Mouse (Mus musculus) MEL (cell line): Measurements from ENCODE around the gene Olfr773. TPM values are rescaled to one million over a fixed set of nuclear protein-coding genes. Genes with fewer than 3 reads are reported as not detected.
"Not testable (repeated sequence)": the region's sequence is repeated elsewhere in the genome, so short reads cannot be mapped to it uniquely, and the experiment has no call there.

Experiments used
- DNase-seq: peaks from one replicate; pipeline ENCODE4 v3.0.0; 2011; ENCODE audit warnings: low read depth, low spot score
- H3K27ac ChIP-seq: 2 replicates; pipeline ENCODE4 v1.5.1; 2012; ENCODE audit warnings: low read depth, mild to moderate bottlenecking, control low read depth, low read length, moderate library complexity; ENCODE audit not compliant: control insufficient read depth
- H3K27me3 ChIP-seq, 2 experiments: fragments of 150-350 bp in 1 of 2; sonication (generic) in 1 of 2; 2 replicates each; pipeline ENCODE4 v1.6.1; 2012; ENCODE audit warnings: low read length in 2 of 2, mild to moderate bottlenecking in 2 of 2, improper control_type of control experiment in 1 of 2, moderate library complexity in 1 of 2; ENCODE audit not compliant: insufficient read depth in 2 of 2, control insufficient read depth in 1 of 2
- H3K36me3 ChIP-seq, 2 experiments: 2 replicates each; pipeline ENCODE4 v1.6.1; 2012 to 2014; ENCODE audit warnings: low read length in 2 of 2, improper control_type of control experiment in 1 of 2, inconsistent platforms in 1 of 2, mild to moderate bottlenecking in 1 of 2; ENCODE audit not compliant: insufficient read depth in 2 of 2, control insufficient read depth in 1 of 2
- H3K4me1 ChIP-seq, 2 experiments: fragments of 150-350 bp in 1 of 2; sonication (generic) in 1 of 2; 2 replicates each; pipeline ENCODE4 v1.6.1; 2012; ENCODE audit warnings: low read length in 2 of 2, improper control_type of control experiment in 1 of 2, mild to moderate bottlenecking in 1 of 2; ENCODE audit not compliant: insufficient read depth in 2 of 2, control insufficient read depth in 1 of 2
- H3K4me3 ChIP-seq, 2 experiments: fragments of 150-350 bp in 1 of 2; sonication (generic) in 1 of 2; 2 replicates each; pipeline ENCODE4 v1.5.1; 2012; ENCODE audit warnings: low read depth in 2 of 2, low read length in 2 of 2, mild to moderate bottlenecking in 2 of 2, moderate library complexity in 2 of 2, control low read depth in 1 of 2, improper control_type of control experiment in 1 of 2; ENCODE audit not compliant: control insufficient read depth in 1 of 2, insufficient read depth in 1 of 2
- H3K79me2 ChIP-seq: 2 replicates; pipeline ENCODE4 v1.6.1; 2012; ENCODE audit warnings: mild to moderate bottlenecking, low read length, moderate library complexity; ENCODE audit not compliant: control insufficient read depth, poor library complexity, insufficient read depth
- H3K9ac ChIP-seq: 2 replicates; pipeline ENCODE4 v1.6.1; 2012; ENCODE audit warnings: low read depth, mild to moderate bottlenecking, control low read depth, low read length, moderate library complexity; ENCODE audit not compliant: control insufficient read depth, poor library complexity, severe bottlenecking
- H3K9me3 ChIP-seq: fragments of 150-350 bp; sonication (generic); replicated peaks from 2 replicates; pipeline ENCODE4 v1.6.1; 2012; ENCODE audit warnings: mild to moderate bottlenecking, low read length, improper control_type of control experiment, moderate library complexity; ENCODE audit not compliant: insufficient read depth
- BHLHE40 ChIP-seq: IDR thresholded peaks from 2 replicates; pipeline ENCODE4 v1.6.1; 2012; ENCODE audit warnings: low read depth, mild to moderate bottlenecking, inconsistent platforms, low read length, improper control_type of control experiment, borderline replicate concordance
- EP300 ChIP-seq, 2 experiments: IDR thresholded peaks; 2 replicates each; pipeline ENCODE4 v1.6.1; 2011; ENCODE audit warnings: improper control_type of control experiment in 2 of 2, low read length in 2 of 2, low read depth in 1 of 2, mild to moderate bottlenecking in 1 of 2
- ETS1 ChIP-seq: IDR thresholded peaks from 2 replicates; pipeline ENCODE4 v1.6.1; 2012; ENCODE audit warnings: low read depth, mild to moderate bottlenecking, inconsistent platforms, low read length, improper control_type of control experiment, moderate library complexity
- KAT2A ChIP-seq: conservative IDR thresholded peaks from 2 replicates; pipeline ENCODE4 v1.6.1; 2012; ENCODE audit warnings: low read depth, low read length, improper control_type of control experiment, inconsistent platforms
- NELFE ChIP-seq: IDR thresholded peaks from 2 replicates; pipeline ENCODE4 v1.6.1; 2011; ENCODE audit warnings: low read depth, low read length, improper control_type of control experiment
- POLR2AphosphoS5 ChIP-seq: IDR thresholded peaks from 2 replicates; pipeline ENCODE4 v1.6.1; 2012; ENCODE audit warnings: low read depth, borderline replicate concordance, mild to moderate bottlenecking, inconsistent platforms, low read length, moderate library complexity, mixed read lengths
- TBP ChIP-seq: IDR thresholded peaks from 2 replicates; pipeline ENCODE4 v1.8.0; 2011; ENCODE audit warnings: low read depth, low read length, improper control_type of control experiment
- USF1 ChIP-seq: IDR thresholded peaks from 2 replicates; pipeline ENCODE4 v1.6.1; 2014; ENCODE audit warnings: low read depth, mild to moderate bottlenecking, inconsistent platforms, low read length, improper control_type of control experiment, moderate library complexity
- USF2 ChIP-seq, 2 experiments: IDR thresholded peaks; 2 replicates each; pipeline ENCODE4 v1.6.1; 2011 to 2012; ENCODE audit warnings: improper control_type of control experiment in 2 of 2, low read length in 2 of 2, borderline replicate concordance in 1 of 2, inconsistent platforms in 1 of 2, low read depth in 1 of 2, mild to moderate bottlenecking in 1 of 2; ENCODE audit not compliant: insufficient read depth in 1 of 2
- polyA plus RNA-seq, 2 experiments: library from polyadenylated mRNA; stranded (reverse) in 1 of 2; unstranded in 1 of 2; fragments of >175 nt in 1 of 2; fragments of >200 nt in 1 of 2; gene quantifications; 2 replicates each; pipeline versions ENCODE4 v1.2.1 to v1.2.4; 2012; ENCODE audit warnings: low replicate concordance in 2 of 2, low read depth in 1 of 2; ENCODE audit not compliant: insufficient read length in 2 of 2, insufficient read depth in 1 of 2, missing spikeins in 1 of 2
- total RNA-seq: library from RNA; depleted of rRNA; stranded (reverse); fragments of 300-350 nt; gene quantifications from 2 replicates; pipeline ENCODE4 v1.2.3, GENCODE M21; 2012; rRNA removed

Gene Olfr773
- total RNA-seq = not detected in 2 replicates
- polyA plus RNA-seq = not detected

GRCm38 (mm10) chr10:129187319-129187718 is at the start of gene Olfr773:
Olfr773 (minus strand) TSS chr10:129187419.
- H3K4me1 ChIP-seq, H3K27ac ChIP-seq, DNase-seq, H3K9me3 ChIP-seq, H3K4me3 ChIP-seq, H3K27me3 ChIP-seq, H3K9ac ChIP-seq, H3K36me3 ChIP-seq, H3K79me2 ChIP-seq: not testable (repeated sequence)

- Histone ChIP-seq H3K9ac (no peak within 1 kb of the TSS), H3K4me3 (no peak within 1 kb of the TSS), H3K27me3 (no peaks in the 10 kb centered on the region), H3K27ac (no peak within 1 kb of the TSS), H3K36me3 (no peaks in the 10 kb centered on the region), H3K4me1 (no peaks in the 10 kb centered on the region), H3K9me3 (no peaks in the 10 kb centered on the region), H3K79me2 (no peaks in the 10 kb centered on the region)
- TF ChIP-seq BHLHE40 (no peak), EP300 (IDR thresholded peaks at IDR 0.05; ENCODE audit: low read depth in 1 of 2, low read length in 2 of 2) (no peak), ETS1 (no peak), KAT2A (no peak), POLR2AphosphoS5 (no peak)
- DNase-seq = no peak
These were observed 48.7 kb upstream of the Olfr773 start, which contains the start of gene Olfr774 for GRCm38 (mm10) chr10:129235904-129236303. Olfr774 (plus strand) TSS chr10:129236204.

GRCm38 (mm10) chr10:129230737-129231136 is 43.5 kb upstream of the Olfr773 start:
- Histone ChIP-seq H3K9ac (no peak overlapping the region), H3K27ac (no peak overlapping the region), H3K4me3 (no peak overlapping the region), H3K27me3 (no peaks in the 10 kb centered on the region), H3K4me1 (no peaks in the 10 kb centered on the region), H3K9me3 (no peaks in the 10 kb centered on the region), H3K36me3 (no peaks in the 10 kb centered on the region), H3K79me2 (no peaks in the 10 kb centered on the region)
- no peak for TF ChIP-seq TBP
- TF ChIP-seq USF2 (IDR thresholded peaks at IDR 0.05; ENCODE audit: borderline replicate concordance in 1 of 2, insufficient read depth in 1 of 2, low read depth in 1 of 2, low read length in 2 of 2) = no peak
- no peak for TF ChIP-seq NELFE
- TF ChIP-seq USF1 = no peak
- DNase-seq = no peak

- H3K79me2 ChIP-seq, H3K4me3 ChIP-seq, H3K27me3 ChIP-seq, H3K4me1 ChIP-seq, DNase-seq, H3K9me3 ChIP-seq, H3K9ac ChIP-seq, H3K27ac ChIP-seq, H3K36me3 ChIP-seq: not testable (repeated sequence)
These were observed 9.4 kb downstream of the Olfr773 start, which contains the start of gene Olfr772 for GRCm38 (mm10) chr10:129177821-129178220. Olfr772 (minus strand) TSS chr10:129177921.
